12 mouse cellular contexts compared by ENCODE assay signal in the genomic region with DNA sequence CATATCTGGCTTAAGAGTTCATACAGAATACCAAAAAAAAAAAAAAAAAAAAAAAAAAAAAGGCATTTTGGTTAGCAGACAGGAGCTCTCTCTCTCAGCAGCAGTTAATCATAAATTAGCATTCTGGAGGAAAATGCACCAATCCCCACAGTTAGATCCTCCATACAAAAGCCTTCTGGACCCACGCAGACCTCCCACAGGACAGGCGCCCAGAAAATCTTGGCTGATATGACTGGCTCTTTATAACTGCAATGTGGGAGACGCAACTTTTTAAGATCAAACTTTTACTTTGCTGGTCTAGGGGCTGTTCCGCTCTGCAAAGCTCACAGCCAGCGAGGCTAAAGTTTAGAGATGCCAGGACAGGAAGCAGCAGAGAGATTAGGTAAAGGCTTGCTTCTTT. TPM values are rescaled to one million over a fixed set of nuclear protein-coding genes. Genes with fewer than 3 reads are reported as not detected.
A peak's percentile ranks its signal among the peaks of the same experiment; 100 is the strongest.
DNase-seq lines count a peak whose midpoint lies in the region; ATAC-seq and TF ChIP-seq lines count a peak whose summit lies in the region.
"Had no signal": no experiment of that assay in that cellular context is flagged by ENCODE, and none has a peak within 500 bp of the region (broad histone marks: within the 10 kb centered on the region; RNA-seq: fewer than 3 reads in every experiment).

No protein-coding gene starts in this region.

- peak; percentile 36; the same call in 1 of the 2 replicates for ATAC-seq in forebrain, postnatal 0 days

- H3K4me3 ChIP-seq in forebrain, postnatal 0 days (ENCODE audit: low read depth, low read length), result no peak overlapping the region
- no peak overlapping the region for H3K4me3 ChIP-seq in forebrain, embryonic 10.5 days
- H3K4me3 ChIP-seq: myocyte had no signal

- peak; percentile 5 for DNase-seq in forebrain, postnatal 0 days
- DNase-seq in forebrain, embryonic 10.5 days (ENCODE audit: extremely low spot score, low spot score), result no peak
- DNase-seq in left cerebral cortex, adult 18-20 months (ENCODE audit: low spot score in 2 of 2), result peak; percentile 48 to 72
- no peak for DNase-seq in left cerebral cortex, postnatal 4 days
- DNase-seq in layer of hippocampus, adult 8-10 months (ENCODE audit: low spot score in 2 of 2), result peak; percentile 63 to 72
- peak; percentile 12 to 57 for DNase-seq in lung, postnatal 4 days
- no peak for DNase-seq in thymus, postnatal 4 days
- no peak for DNase-seq in MN1 (ENCODE audit: low spot score)
- DNase-seq: cerebellum, postnatal 14 days; thymus, postnatal 14 days had no signal

- H3K4me2 ChIP-seq in forebrain, postnatal 0 days (ENCODE audit: low read depth), result no peak overlapping the region

- H3K4me1 ChIP-seq in forebrain, postnatal 0 days (ENCODE audit: insufficient read depth), result no peaks in the 10 kb centered on the region
- no peaks in the 10 kb centered on the region for H3K4me1 ChIP-seq in forebrain, embryonic 10.5 days

- intact Hi-C loops in left cerebral cortex, postnatal 4 days (cut with DNase I), result no loop called here

- no peak for TF ChIP-seq CTCF in forebrain, postnatal 0 days (IDR thresholded peaks at IDR 0.05; ENCODE audit: low read depth)

- no peak overlapping the region for H3K9ac ChIP-seq in forebrain, postnatal 0 days
- H3K9ac ChIP-seq: liver, embryonic 14.5 days had no signal

- no peak overlapping the region for H3K27ac ChIP-seq in forebrain, postnatal 0 days (ENCODE audit: low read depth, low read length)
- H3K27ac ChIP-seq in forebrain, embryonic 10.5 days, result no peak overlapping the region
- H3K27ac ChIP-seq: liver, embryonic 14.5 days had no signal

- 59% methylated on average over 5 of the region's 5 CpGs for WGBS in forebrain, postnatal 0 days
- 89% methylated on average over 5 of the region's 5 CpGs for WGBS in forebrain, embryonic 10.5 days

- no peaks in the 10 kb centered on the region for H3K36me3 ChIP-seq in forebrain, postnatal 0 days (ENCODE audit: insufficient read depth)
- H3K36me3 ChIP-seq in forebrain, embryonic 10.5 days (replicated peaks), result no peaks in the 10 kb centered on the region

- no peaks in the 10 kb centered on the region for H3K9me3 ChIP-seq in forebrain, postnatal 0 days (ENCODE audit: low read length)
- no peaks in the 10 kb centered on the region for H3K9me3 ChIP-seq in forebrain, embryonic 10.5 days

- no peaks in the 10 kb centered on the region for H3K27me3 ChIP-seq in forebrain, postnatal 0 days (ENCODE audit: insufficient read depth, low read length)
- H3K27me3 ChIP-seq in forebrain, embryonic 10.5 days (ENCODE audit: poor library complexity, severe bottlenecking), result no peaks in the 10 kb centered on the region

RNA-seq across cellular contexts. Expression of a gene that starts 37.8 kb away (rescaled TPM):
- total RNA-seq in forebrain, postnatal 0 days (2014; rRNA removed), result 28.5 and 32.8 TPM in 2 replicates
- polyA plus RNA-seq in forebrain, postnatal 0 days (2015; fragmentation: Nextera tagmentation; extraction: Ambion mirVana), result 9.2 and 11.3 TPM in 2 replicates
- polyA plus RNA-seq in forebrain, embryonic 10.5 days (2016; fragmentation: Nextera tagmentation; extraction: Ambion mirVana), result 0.14 and 0.16 TPM in 2 replicates
- total RNA-seq in left cerebral cortex, adult 18-20 months (2021), result 100 to 1,000 TPM in 1 of 2 experiments, 10 to 100 TPM in 1; 82.1 to 127 TPM
- 10 to 100 TPM; 32.4 to 49.9 TPM for total RNA-seq in left cerebral cortex, postnatal 4 days (2021)
- 100 to 1,000 TPM; 105 to 117 (median 111) TPM for total RNA-seq in layer of hippocampus, adult 8-10 months (2022)
- polyA plus RNA-seq: myocyte had no signal

Comparison
In these comparisons a context has a peak if more than half of its experiments do, and no peak if none do; other contexts are left out.
1. DNase-seq: peak in forebrain, postnatal 0 days (single experiment), left cerebral cortex, adult 18-20 months (2 of 2), layer of hippocampus, adult 8-10 months (2 of 2) and lung, postnatal 4 days (2 of 2); none in forebrain, embryonic 10.5 days (single experiment), left cerebral cortex, postnatal 4 days (single experiment), thymus, postnatal 4 days (single experiment) and MN1 (single experiment).